Mouse (Mus musculus): ENCODE data around the gene S100a2. TPM values are rescaled to one million over a fixed set of nuclear protein-coding genes. Genes with fewer than 3 reads are reported as not detected.

Gene S100a2
- polyA plus RNA-seq, 1 experiment from 2014 or later, result not detected

DNA sequence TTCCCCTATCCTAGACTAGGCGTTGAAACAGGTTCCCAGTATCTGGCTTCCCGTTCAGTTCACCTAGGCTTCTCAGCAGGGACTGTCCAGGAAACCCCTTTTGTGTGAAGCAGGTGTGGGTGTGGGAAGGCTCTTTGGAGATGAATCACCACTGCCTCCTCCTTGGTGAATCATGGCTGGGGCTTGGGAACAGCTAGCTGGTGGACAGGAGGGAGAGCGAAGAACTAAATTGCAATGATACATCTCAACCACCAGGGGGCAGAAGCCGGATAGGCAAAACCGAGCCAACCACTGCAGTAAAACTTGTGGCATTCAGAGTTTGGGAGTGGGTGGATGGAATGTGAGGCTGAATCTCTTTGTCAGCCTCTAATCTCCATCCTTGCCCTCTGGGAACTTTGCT lies 4.5 kb upstream of the S100a2 start:
- Histone ChIP-seq H3K36me3 (ENCODE audit: control insufficient read depth, insufficient read depth, low read length) (no peaks in the 10 kb centered on the region), H3K27ac (replicated peaks in 1 of 2; ENCODE audit: control insufficient read depth in 1 of 2, insufficient read depth in 1 of 2, low read depth in 2 of 2, low read length in 2 of 2) (no peak overlapping the region), H3K9ac (ENCODE audit: low read length) (no peak overlapping the region), H3K27me3 (ENCODE audit: control insufficient read depth, insufficient read depth, low read length) (no peaks in the 10 kb centered on the region), H3K4me2 (ENCODE audit: low read length) (no peak overlapping the region), H3K9me3 (ENCODE audit: control insufficient read depth, low read length) (no peaks in the 10 kb centered on the region), H3K4me1 (ENCODE audit: control insufficient read depth in 2 of 2, insufficient read depth in 2 of 2, low read length in 2 of 2) (peaks cover 5 to 9% of the 10 kb centered on the region in 2 experiments), H3K4me3 (ENCODE audit: control insufficient read depth in 1 of 2, insufficient read depth in 1 of 2, low read depth in 1 of 2, low read length in 2 of 2) (no peak overlapping the region)
- 32% methylated on average over 5 of the region's 5 CpGs for WGBS
- ATAC-seq (ENCODE audit: insufficient number of reproducible peaks, insufficient read depth, low FRiP score, low read depth), result no peak

DNA sequence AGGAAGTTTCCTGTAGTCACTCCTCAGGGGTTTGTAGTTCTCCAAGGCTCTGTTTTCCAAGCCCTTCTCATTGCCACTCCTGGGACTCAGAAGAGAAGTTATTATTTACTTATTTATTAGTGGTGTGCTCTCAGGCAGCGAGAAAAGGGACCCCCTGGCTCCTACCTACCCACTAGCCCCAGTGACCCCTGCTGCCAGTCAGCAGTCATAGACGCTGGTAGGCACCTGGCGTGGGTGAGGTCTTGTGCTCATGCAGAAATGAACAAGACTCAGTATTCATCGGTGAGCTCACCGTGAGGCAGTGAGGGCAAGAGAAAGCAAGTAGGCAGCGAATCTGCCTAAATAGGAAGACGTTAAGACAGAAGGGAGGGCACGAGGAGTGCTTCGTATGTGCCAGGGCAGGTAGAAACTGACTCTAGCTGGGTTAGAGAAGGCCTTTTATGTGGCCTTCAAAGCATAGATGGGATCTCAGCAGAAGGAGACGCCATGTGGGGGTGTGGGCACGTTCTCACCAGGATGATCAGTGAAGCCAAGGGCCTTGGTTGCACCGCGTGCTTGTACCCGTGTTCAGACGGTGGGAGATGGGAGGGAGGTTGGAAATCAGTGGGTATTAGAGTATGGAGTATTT lies 3.9 kb upstream of the S100a2 start:
- H3K27ac ChIP-seq (replicated peaks in 1 of 2; ENCODE audit: control insufficient read depth in 1 of 2, insufficient read depth in 1 of 2, low read depth in 2 of 2, low read length in 2 of 2), result 0 out of 4 replicates have a peak overlapping the region, but pooled peaks of 1 of the 2 experiments have one; percentile 14
- H3K9ac ChIP-seq (ENCODE audit: low read length), result no peak overlapping the region
- WGBS, result 80% methylated on average over 15 of the region's 15 CpGs
- H3K27me3 ChIP-seq (ENCODE audit: control insufficient read depth, insufficient read depth, low read length), result no peaks in the 10 kb centered on the region
- no peak for ATAC-seq (ENCODE audit: insufficient number of reproducible peaks, insufficient read depth, low FRiP score, low read depth)
- no peak overlapping the region for H3K4me2 ChIP-seq (ENCODE audit: low read length)
- H3K4me1 ChIP-seq (ENCODE audit: control insufficient read depth in 2 of 2, insufficient read depth in 2 of 2, low read length in 2 of 2), result peaks cover 5 to 9% of the 10 kb centered on the region in 2 experiments
- no peaks in the 10 kb centered on the region for H3K9me3 ChIP-seq (ENCODE audit: control insufficient read depth, low read length)
- no peaks in the 10 kb centered on the region for H3K36me3 ChIP-seq (ENCODE audit: control insufficient read depth, insufficient read depth, low read length)
- no peak overlapping the region for H3K4me3 ChIP-seq (ENCODE audit: control insufficient read depth in 1 of 2, insufficient read depth in 1 of 2, low read depth in 1 of 2, low read length in 2 of 2)

DNA sequence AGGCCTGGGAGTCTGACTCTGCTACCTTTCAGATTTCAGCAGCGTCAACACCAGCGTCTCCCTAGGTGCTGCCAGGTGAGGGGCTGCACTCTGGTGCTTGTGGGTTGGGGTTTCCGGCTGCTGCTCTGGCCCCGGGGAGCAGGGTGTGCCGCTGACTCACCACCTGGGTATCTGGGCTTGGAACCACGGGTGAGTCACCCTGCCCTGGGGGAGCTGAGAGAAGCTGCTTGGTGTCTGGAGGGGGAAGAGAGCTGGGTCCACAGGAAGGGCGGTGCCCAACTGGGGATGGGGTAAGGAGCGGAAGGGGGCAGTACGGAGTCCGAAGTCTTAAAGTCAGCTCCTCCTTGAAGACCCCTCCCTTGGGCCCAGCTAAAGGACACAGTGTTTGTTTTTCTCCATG lies 3.1 kb upstream of the S100a2 start:
- H3K4me3 ChIP-seq (ENCODE audit: control insufficient read depth in 1 of 2, insufficient read depth in 1 of 2, low read depth in 1 of 2, low read length in 2 of 2), result no peak overlapping the region
- no peaks in the 10 kb centered on the region for H3K36me3 ChIP-seq (ENCODE audit: control insufficient read depth, insufficient read depth, low read length)
- 0 out of 4 replicates have a peak overlapping the region, but pooled peaks of 1 of the 2 experiments have one; percentile 14 for H3K27ac ChIP-seq (replicated peaks in 1 of 2; ENCODE audit: control insufficient read depth in 1 of 2, insufficient read depth in 1 of 2, low read depth in 2 of 2, low read length in 2 of 2)
- ATAC-seq (ENCODE audit: insufficient number of reproducible peaks, insufficient read depth, low FRiP score, low read depth), result 0 out of 2 replicates have a peak, but pooled peaks have one; percentile 32
- peaks cover 5 to 9% of the 10 kb centered on the region in 2 experiments for H3K4me1 ChIP-seq (ENCODE audit: control insufficient read depth in 2 of 2, insufficient read depth in 2 of 2, low read length in 2 of 2)
- 45% methylated on average over 10 of the region's 10 CpGs for WGBS
- H3K27me3 ChIP-seq (ENCODE audit: control insufficient read depth, insufficient read depth, low read length), result no peaks in the 10 kb centered on the region
- H3K4me2 ChIP-seq (ENCODE audit: low read length), result no peak overlapping the region
- H3K9me3 ChIP-seq (ENCODE audit: control insufficient read depth, low read length), result no peaks in the 10 kb centered on the region
- H3K9ac ChIP-seq (ENCODE audit: low read length), result no peak overlapping the region

DNA sequence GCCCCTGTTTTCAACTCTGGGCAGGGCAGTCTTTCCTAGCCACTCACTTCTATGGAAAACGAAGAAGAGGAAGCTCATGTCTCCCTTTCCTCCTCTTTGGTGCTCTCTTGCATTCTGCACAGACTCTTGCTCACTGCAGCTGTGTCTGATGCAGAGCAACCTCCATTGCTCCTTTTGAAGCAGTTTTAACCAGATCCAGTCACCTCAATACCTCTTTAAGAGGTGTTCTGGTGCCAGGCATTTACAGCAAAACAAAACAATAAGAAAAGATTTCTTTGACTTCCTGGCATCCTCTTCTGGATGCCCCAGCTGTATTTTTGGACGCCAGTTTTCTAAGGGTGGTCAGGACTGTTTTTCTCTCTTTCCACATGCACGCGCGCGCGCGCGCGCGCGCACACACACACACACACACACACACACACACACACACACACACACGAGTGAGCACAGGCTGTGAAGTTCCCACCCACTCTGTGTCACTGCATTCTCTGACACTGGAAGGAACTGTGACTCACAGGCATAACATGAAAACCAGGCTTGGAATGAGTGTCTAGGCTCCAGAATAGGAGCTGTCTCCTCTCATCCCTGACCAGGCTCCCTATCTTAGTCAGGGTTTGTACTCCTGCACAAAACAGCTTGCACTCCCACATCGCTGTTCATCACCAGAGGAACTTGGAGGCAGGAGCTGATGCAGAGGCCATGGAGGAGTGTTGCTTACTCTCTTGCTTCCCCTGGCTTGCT lies 2.5 kb upstream of the S100a2 start:
- ATAC-seq (ENCODE audit: insufficient number of reproducible peaks, insufficient read depth, low FRiP score, low read depth), result no peak; the same call in 1 of the 2 replicates
- Histone ChIP-seq H3K27ac (replicated peaks in 1 of 2; ENCODE audit: control insufficient read depth in 1 of 2, insufficient read depth in 1 of 2, low read depth in 2 of 2, low read length in 2 of 2) (0 out of 4 replicates have a peak overlapping the region, but pooled peaks of 1 of the 2 experiments have one; percentile 4), H3K27me3 (ENCODE audit: control insufficient read depth, insufficient read depth, low read length) (no peaks in the 10 kb centered on the region), H3K4me3 (ENCODE audit: control insufficient read depth in 1 of 2, insufficient read depth in 1 of 2, low read depth in 1 of 2, low read length in 2 of 2) (no peak overlapping the region), H3K36me3 (ENCODE audit: control insufficient read depth, insufficient read depth, low read length) (no peaks in the 10 kb centered on the region), H3K9ac (ENCODE audit: low read length) (no peak overlapping the region), H3K9me3 (ENCODE audit: control insufficient read depth, low read length) (no peaks in the 10 kb centered on the region), H3K4me2 (ENCODE audit: low read length) (no peak overlapping the region), H3K4me1 (ENCODE audit: control insufficient read depth in 2 of 2, insufficient read depth in 2 of 2, low read length in 2 of 2) (peaks cover 5 to 9% of the 10 kb centered on the region in 2 experiments)
- WGBS, result 78% methylated on average over 14 of the region's 14 CpGs

DNA sequence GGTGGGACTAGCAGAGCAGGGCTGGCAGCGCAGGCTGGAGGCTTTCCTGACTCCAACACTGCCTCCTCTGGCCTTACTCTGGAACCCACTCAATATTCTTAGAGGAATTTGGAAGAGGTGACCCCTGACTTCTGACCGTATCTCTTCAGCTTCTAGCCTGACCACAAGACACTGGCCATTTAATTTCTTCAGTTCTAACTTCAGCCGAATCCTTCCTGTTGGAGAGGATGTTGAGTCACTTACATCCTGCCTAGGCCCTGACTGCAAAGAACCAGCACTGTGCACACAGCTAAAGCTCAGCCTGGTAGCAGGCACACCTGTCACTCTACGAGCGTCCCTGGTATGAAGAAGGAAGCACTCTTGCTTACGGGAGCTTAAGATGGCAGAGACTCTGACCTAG lies 657 bp upstream of the S100a2 start:
- Histone ChIP-seq H3K9ac (ENCODE audit: low read length) (no peak overlapping the region), H3K27ac (replicated peaks in 1 of 2; ENCODE audit: control insufficient read depth in 1 of 2, insufficient read depth in 1 of 2, low read depth in 2 of 2, low read length in 2 of 2) (no peak overlapping the region), H3K4me2 (ENCODE audit: low read length) (no peak overlapping the region), H3K4me3 (ENCODE audit: control insufficient read depth in 1 of 2, insufficient read depth in 1 of 2, low read depth in 1 of 2, low read length in 2 of 2) (no peak overlapping the region), H3K9me3 (ENCODE audit: control insufficient read depth, low read length) (no peaks in the 10 kb centered on the region), H3K36me3 (ENCODE audit: control insufficient read depth, insufficient read depth, low read length) (no peaks in the 10 kb centered on the region), H3K4me1 (ENCODE audit: control insufficient read depth in 2 of 2, insufficient read depth in 2 of 2, low read length in 2 of 2) (peaks cover 0 to 5% of the 10 kb centered on the region in 2 experiments; a peak in 2 of 4 replicates), H3K27me3 (ENCODE audit: control insufficient read depth, insufficient read depth, low read length) (no peaks in the 10 kb centered on the region)
- WGBS, result 69% methylated on average over 6 of the region's 6 CpGs
- ATAC-seq (ENCODE audit: insufficient number of reproducible peaks, insufficient read depth, low FRiP score, low read depth), result no peak

DNA sequence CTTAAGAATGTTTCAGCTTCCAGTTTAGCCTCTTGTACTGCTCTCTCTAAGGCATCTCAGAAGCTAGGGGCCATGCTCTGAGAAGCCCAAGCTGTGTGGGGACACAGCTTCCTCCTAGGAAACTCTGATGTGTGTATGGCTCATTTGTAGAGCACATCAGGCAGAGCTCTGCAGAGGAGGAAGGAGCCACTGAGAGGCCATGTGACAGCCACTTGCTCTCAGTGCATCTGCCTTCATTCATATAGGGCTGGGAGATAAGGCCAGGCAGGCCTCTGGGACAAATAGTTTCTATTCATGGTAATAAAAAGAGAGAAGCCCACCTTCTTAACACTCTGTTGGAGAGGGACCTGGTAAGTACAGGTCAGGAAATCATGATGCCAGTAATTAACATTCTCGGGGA lies 4.4 kb downstream of the S100a2 start:
- 62% methylated on average over 1 of the region's 1 CpGs for WGBS
- H3K27me3 ChIP-seq (ENCODE audit: control insufficient read depth, insufficient read depth, low read length), result no peaks in the 10 kb centered on the region
- no peak overlapping the region for H3K4me3 ChIP-seq (ENCODE audit: control insufficient read depth in 1 of 2, insufficient read depth in 1 of 2, low read depth in 1 of 2, low read length in 2 of 2)
- H3K4me1 ChIP-seq (ENCODE audit: control insufficient read depth in 2 of 2, insufficient read depth in 2 of 2, low read length in 2 of 2), result peaks cover 0 to 3% of the 10 kb centered on the region in 2 experiments; a peak in 1 of 4 replicates
- no peak overlapping the region for H3K4me2 ChIP-seq (ENCODE audit: low read length)
- H3K36me3 ChIP-seq (ENCODE audit: control insufficient read depth, insufficient read depth, low read length), result no peaks in the 10 kb centered on the region
- no peak overlapping the region for H3K27ac ChIP-seq (replicated peaks in 1 of 2; ENCODE audit: control insufficient read depth in 1 of 2, insufficient read depth in 1 of 2, low read depth in 2 of 2, low read length in 2 of 2)
- H3K9me3 ChIP-seq (ENCODE audit: control insufficient read depth, low read length), result no peaks in the 10 kb centered on the region
- ATAC-seq (ENCODE audit: insufficient number of reproducible peaks, insufficient read depth, low FRiP score, low read depth), result no peak
- no peak overlapping the region for H3K9ac ChIP-seq (ENCODE audit: low read length)

DNA sequence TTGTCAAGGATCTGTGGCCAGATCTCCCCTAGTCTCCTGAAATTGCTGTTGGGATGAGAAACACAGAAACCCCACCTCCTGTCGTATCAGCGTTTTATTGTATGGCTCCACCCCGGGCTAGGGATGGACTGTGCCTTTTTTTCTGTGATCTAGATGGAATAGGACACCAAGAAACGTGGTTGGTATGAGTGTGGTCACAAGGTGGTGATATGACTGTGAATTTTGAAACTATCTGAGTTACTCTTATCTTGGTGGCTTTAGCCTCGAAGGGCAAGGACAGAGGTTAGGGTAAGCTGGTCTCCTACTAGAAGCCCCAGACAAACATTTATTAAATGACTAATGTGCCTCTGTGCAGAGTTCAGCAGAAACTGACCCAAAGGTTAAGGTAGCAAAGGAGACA lies 5.5 kb downstream of the S100a2 start:
- H3K9ac ChIP-seq (ENCODE audit: low read length), result no peak overlapping the region
- H3K9me3 ChIP-seq (ENCODE audit: control insufficient read depth, low read length), result no peaks in the 10 kb centered on the region
- no peak overlapping the region for H3K27ac ChIP-seq (replicated peaks in 1 of 2; ENCODE audit: control insufficient read depth in 1 of 2, insufficient read depth in 1 of 2, low read depth in 2 of 2, low read length in 2 of 2)
- H3K36me3 ChIP-seq (ENCODE audit: control insufficient read depth, insufficient read depth, low read length), result no peaks in the 10 kb centered on the region
- H3K4me1 ChIP-seq (ENCODE audit: control insufficient read depth in 2 of 2, insufficient read depth in 2 of 2, low read length in 2 of 2), result peaks cover 0 to 6% of the 10 kb centered on the region in 2 experiments; a peak in 1 of 4 replicates
- H3K4me2 ChIP-seq (ENCODE audit: low read length), result no peak overlapping the region
- ATAC-seq (ENCODE audit: insufficient number of reproducible peaks, insufficient read depth, low FRiP score, low read depth), result no peak
- no peaks in the 10 kb centered on the region for H3K27me3 ChIP-seq (ENCODE audit: control insufficient read depth, insufficient read depth, low read length)
- WGBS, result 55% methylated on average over 5 of the region's 5 CpGs
- H3K4me3 ChIP-seq (ENCODE audit: control insufficient read depth in 1 of 2, insufficient read depth in 1 of 2, low read depth in 1 of 2, low read length in 2 of 2), result no peak overlapping the region

All from heart, embryonic 14.5 days (tissue).